Mouse (Mus musculus): ENCODE measurements around the gene Phldb2.

GRCm38 (mm10) chr16:45798591-45798990 lies 154.8 kb downstream of the Phldb2 start:
- TF ChIP-seq GATA1 (IDR thresholded peaks at IDR 0.05; ENCODE audit: borderline replicate concordance, low read length) (no peak), FLI1 (IDR thresholded peaks at IDR 0.05; ENCODE audit: low read length) (no peak)
